Mouse (Mus musculus): Measurements from ENCODE around the gene Bivm. TPM values are rescaled to one million over a fixed set of nuclear protein-coding genes. Genes with fewer than 3 reads are reported as not detected.

Gene Bivm
- total and polyA plus RNA-seq, 3 experiments = 11.8 to 27.2 TPM; not detected in 1

DNA sequence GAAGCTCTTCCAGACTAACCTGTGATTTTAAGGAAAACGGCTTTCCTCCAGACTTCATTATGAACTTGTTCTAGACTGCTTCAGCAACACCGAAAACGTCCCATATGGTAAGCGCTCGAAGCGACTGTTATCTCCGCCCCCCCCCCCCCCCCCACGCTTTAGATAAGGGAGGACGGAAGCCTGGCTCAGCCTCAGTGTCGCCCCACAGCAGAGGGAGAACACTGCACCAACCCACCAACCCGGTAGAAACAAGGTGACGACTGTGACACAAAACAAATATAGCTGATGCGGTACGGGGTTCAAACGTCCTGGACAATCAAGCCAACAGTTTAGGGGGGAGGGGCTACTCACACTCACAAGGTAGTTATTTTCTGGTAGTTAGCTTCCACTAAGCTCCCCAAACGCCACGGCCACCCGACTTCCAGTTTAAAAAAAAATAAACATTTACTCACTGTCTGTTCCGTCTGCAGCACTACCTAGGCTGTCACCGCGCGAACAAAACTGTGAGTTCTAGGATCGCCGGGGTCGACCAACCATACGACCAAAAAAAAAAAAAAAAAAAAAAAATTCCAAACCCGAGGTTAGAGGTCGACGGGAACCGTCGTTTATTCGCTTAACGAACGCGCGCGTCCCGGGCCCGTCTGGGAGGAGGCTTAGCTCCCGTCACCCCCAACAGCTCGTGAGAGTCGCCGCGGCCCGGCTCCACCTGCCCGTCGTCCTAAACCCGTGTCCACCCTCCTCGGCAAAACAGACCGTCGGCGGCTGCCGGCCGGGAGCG lies 17.1 kb upstream of the Bivm start (continued):
- TF ChIP-seq ZNF384 (IDR thresholded peaks at IDR 0.05; ENCODE audit: low read depth, low read length) = peak; percentile 87

DNA sequence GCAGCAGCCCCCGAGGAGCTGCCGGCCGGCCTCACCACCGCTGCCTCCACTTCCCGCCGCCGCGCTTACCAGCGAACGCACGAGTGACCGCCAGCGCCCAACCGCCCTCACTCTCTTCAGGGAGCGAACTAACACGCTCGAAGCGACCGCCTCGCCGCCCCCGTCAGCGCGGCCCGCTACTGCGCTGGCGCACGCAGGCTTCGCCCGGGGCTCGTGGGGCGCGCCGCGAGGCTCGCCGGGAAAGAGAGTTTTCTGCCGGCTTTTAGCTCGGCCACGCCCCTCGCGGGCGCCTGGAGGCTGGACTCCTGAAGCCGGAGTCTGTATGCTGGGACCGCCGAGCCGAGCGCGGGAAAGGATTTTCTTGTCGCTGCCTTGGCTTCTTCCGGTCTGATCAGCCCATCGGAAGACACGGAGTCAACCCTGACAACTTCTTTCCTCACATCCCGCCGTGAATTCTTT lies 16.5 kb upstream of the Bivm start, which contains the start of gene Tex30:
Tex30 (minus strand) TSS at position 183 of the 459 bp plus-strand sequence.
- peak; percentile 96 for DNase-seq (ENCODE audit: low read depth, low spot score)
- peak within 1 kb of the TSS; percentile 81 for H3K27ac ChIP-seq (ENCODE audit: control insufficient read depth, low read depth, low read length)
- H3K36me3 ChIP-seq (ENCODE audit: control insufficient read depth in 1 of 2, insufficient read depth in 2 of 2, low read length in 2 of 2) = peaks cover 13 to 26% of the 10 kb centered on the region in 2 experiments
- H3K79me2 ChIP-seq (ENCODE audit: control insufficient read depth, insufficient read depth, low read length, poor library complexity) = peaks cover 35% of the 10 kb centered on the region
- peak within 1 kb of the TSS; percentile 87 for H3K9ac ChIP-seq (ENCODE audit: control insufficient read depth, low read depth, low read length, poor library complexity, severe bottlenecking)
- H3K9me3 ChIP-seq (replicated peaks; ENCODE audit: insufficient read depth, low read length) = no peaks in the 10 kb centered on the region
- peak within 1 kb of the TSS; percentile 63 to 82 for H3K4me3 ChIP-seq (ENCODE audit: control insufficient read depth in 1 of 2, insufficient read depth in 1 of 2, low read depth in 2 of 2, low read length in 2 of 2)
- H3K27me3 ChIP-seq (ENCODE audit: control insufficient read depth in 1 of 2, insufficient read depth in 2 of 2, low read length in 2 of 2) = no peaks in the 10 kb centered on the region
- H3K4me1 ChIP-seq (ENCODE audit: control insufficient read depth in 1 of 2, insufficient read depth in 2 of 2, low read length in 2 of 2) = peaks cover 2 to 4% of the 10 kb centered on the region in 2 experiments; a peak in 3 of 4 replicates
- TF ChIP-seq RAD21 (IDR thresholded peaks at IDR 0.05; ENCODE audit: low read depth, low read length) = no peak
- TF ChIP-seq MYC (IDR thresholded peaks at IDR 0.05; ENCODE audit: low read depth, low read length) = no peak
- peak; percentile 92 for TF ChIP-seq HCFC1 (IDR thresholded peaks at IDR 0.05; ENCODE audit: low read depth, low read length)
- peak; percentile 87 for TF ChIP-seq NRF1 (IDR thresholded peaks at IDR 0.05; ENCODE audit: insufficient read depth, low read depth, low read length, poor library complexity, severe bottlenecking)
- TF ChIP-seq MYB (IDR thresholded peaks at IDR 0.05; ENCODE audit: low read depth, low read length) = no peak
- TF ChIP-seq POLR2AphosphoS2 (IDR thresholded peaks at IDR 0.05; ENCODE audit: low read length) = peak; percentile 88
- peak; percentile 80 for TF ChIP-seq MXI1 (IDR thresholded peaks at IDR 0.05; ENCODE audit: low read depth, low read length)
- TF ChIP-seq ETS1 (IDR thresholded peaks at IDR 0.05; ENCODE audit: low read depth, low read length) = no peak
- no peak; a peak in 1 of 4 replicates for TF ChIP-seq EP300 (IDR thresholded peaks at IDR 0.05; ENCODE audit: low read depth in 1 of 2, low read length in 2 of 2)
- TF ChIP-seq UBTF (IDR thresholded peaks at IDR 0.05; ENCODE audit: borderline replicate concordance, insufficient read depth, low read depth, low read length) = no peak
- TF ChIP-seq CTCF (IDR thresholded peaks at IDR 0.05 in 2 of 3, conservative IDR thresholded peaks at IDR 0.05 in 1 of 3; ENCODE audit: control insufficient read depth in 1 of 3, insufficient read depth in 1 of 3, low read depth in 2 of 3, low read length in 3 of 3, poor library complexity in 1 of 3, severe bottlenecking in 1 of 3) = no peak
- 0 out of 2 replicates have a peak, but pooled peaks have one; percentile 34 for TF ChIP-seq MAZ (IDR thresholded peaks at IDR 0.05; ENCODE audit: low read depth, low read length)
- peak; percentile 85 to 96 for TF ChIP-seq POLR2A (IDR thresholded peaks at IDR 0.05; ENCODE audit: control insufficient read depth in 1 of 2, insufficient read depth in 1 of 2, low read depth in 1 of 2, low read length in 2 of 2, poor library complexity in 1 of 2)
- no peak for TF ChIP-seq GABPA (IDR thresholded peaks at IDR 0.05; ENCODE audit: low read depth, low read length)
- no peak; the same call in 1 of the 2 replicates for TF ChIP-seq MAX (IDR thresholded peaks at IDR 0.05; ENCODE audit: low read length)
- no peak for TF ChIP-seq ZKSCAN1 (IDR thresholded peaks at IDR 0.05; ENCODE audit: low read depth, low read length)
- TF ChIP-seq MAFK (IDR thresholded peaks at IDR 0.05; ENCODE audit: borderline replicate concordance, low read depth, low read length) = no peak
- TF ChIP-seq USF2 (IDR thresholded peaks at IDR 0.05; ENCODE audit: borderline replicate concordance in 1 of 2, insufficient read depth in 1 of 2, low read depth in 1 of 2, low read length in 2 of 2) = no peak
- TF ChIP-seq POLR2AphosphoS5 (IDR thresholded peaks at IDR 0.05; ENCODE audit: borderline replicate concordance, low read depth, low read length) = no peak
- TF ChIP-seq KAT2A (conservative IDR thresholded peaks at IDR 0.05; ENCODE audit: low read depth, low read length) = no peak; the same call in 1 of the 2 replicates
- TF ChIP-seq USF1 (IDR thresholded peaks at IDR 0.05; ENCODE audit: low read depth, low read length) = peak; percentile 80
- TF ChIP-seq TCF12 (IDR thresholded peaks at IDR 0.05; ENCODE audit: low read depth, low read length) = peak; percentile 74
- no peak for TF ChIP-seq GATA1 (IDR thresholded peaks at IDR 0.05; ENCODE audit: low read depth, low read length)
- TF ChIP-seq RCOR1 (IDR thresholded peaks at IDR 0.05; ENCODE audit: low read depth, low read length) = no peak
- no peak for TF ChIP-seq JUND (IDR thresholded peaks at IDR 0.05; ENCODE audit: low read depth, low read length)
- TF ChIP-seq CHD2 (IDR thresholded peaks at IDR 0.05; ENCODE audit: low read length) = no peak
- TF ChIP-seq SMC3 (IDR thresholded peaks at IDR 0.05; ENCODE audit: low read depth, low read length) = no peak
- TF ChIP-seq E2F4 (IDR thresholded peaks at IDR 0.05; ENCODE audit: borderline replicate concordance, low read depth, low read length) = peak; percentile 92; the same call in 1 of the 2 replicates
- TF ChIP-seq CHD1 (IDR thresholded peaks at IDR 0.05; ENCODE audit: low read depth, low read length) = no peak
- no peak for TF ChIP-seq BHLHE40 (IDR thresholded peaks at IDR 0.05; ENCODE audit: borderline replicate concordance, low read depth, low read length)
- peak; percentile 61; the same call in 1 of the 2 replicates for TF ChIP-seq SIN3A (IDR thresholded peaks at IDR 0.05; ENCODE audit: low read length)
- TF ChIP-seq TAL1 (IDR thresholded peaks at IDR 0.05; ENCODE audit: low read length) = no peak
- peak; percentile 96 for TF ChIP-seq NELFE (IDR thresholded peaks at IDR 0.05; ENCODE audit: low read depth, low read length)
